Mouse (Mus musculus) mammary gland, adult 2 months (tissue): ENCODE measurements around the gene Gm45711. TPM values are rescaled to one million over a fixed set of nuclear protein-coding genes. Genes with fewer than 3 reads are reported as not detected.

Source experiments
- polyA plus RNA-seq: library from polyadenylated mRNA; depleted of rRNA; stranded (reverse); fragments of >200 nt; gene quantifications from 2 replicates; pipeline ENCODE4 v1.2.3, GENCODE M21; 2012; ENCODE audit warnings: low replicate concordance; rRNA removed

The Gm45711 gene
- not detected in 2 replicates for polyA plus RNA-seq

DNA sequence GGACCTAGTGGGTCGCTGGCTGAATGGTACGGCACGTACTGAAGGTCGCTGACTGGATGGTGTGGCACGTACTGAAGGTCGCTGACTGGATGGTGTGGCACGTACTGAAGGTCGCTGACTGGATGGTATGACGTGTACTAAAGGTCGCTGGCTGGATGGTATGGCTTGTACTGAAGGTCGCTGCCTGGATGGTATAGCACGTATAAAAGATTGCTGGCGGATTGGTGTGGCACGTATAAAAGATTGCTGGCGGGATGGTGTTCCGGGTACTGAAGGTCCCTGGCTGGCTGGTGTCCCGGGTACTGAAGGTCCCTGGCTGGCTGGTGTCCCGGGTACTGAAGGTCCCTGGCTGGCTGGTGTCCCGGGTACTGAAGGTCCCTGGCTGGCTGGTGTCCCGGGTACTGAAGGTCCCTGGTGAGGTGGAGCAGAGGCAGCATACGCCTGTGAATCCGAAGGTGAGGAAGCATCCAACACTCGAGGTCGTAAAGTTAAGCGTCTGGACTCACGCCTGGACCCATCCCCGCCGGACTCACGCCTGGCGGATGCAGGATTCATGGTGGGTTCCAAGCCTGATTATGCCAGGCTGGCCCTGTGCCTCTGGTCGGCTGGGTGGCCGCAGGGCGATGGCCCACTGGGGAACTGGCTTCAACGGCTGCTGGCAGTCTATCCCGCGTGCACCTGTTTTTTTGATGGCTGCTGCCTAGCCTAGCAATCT, at the start of gene Gm45711, which contains the start of gene Cmtm1:
Gene Gm45711, minus strand, starts transcription at position 641 of the 715 bp plus-strand sequence.
Gene Cmtm1, minus strand, starts transcription at position 705 of the 715 bp plus-strand sequence.

DNA sequence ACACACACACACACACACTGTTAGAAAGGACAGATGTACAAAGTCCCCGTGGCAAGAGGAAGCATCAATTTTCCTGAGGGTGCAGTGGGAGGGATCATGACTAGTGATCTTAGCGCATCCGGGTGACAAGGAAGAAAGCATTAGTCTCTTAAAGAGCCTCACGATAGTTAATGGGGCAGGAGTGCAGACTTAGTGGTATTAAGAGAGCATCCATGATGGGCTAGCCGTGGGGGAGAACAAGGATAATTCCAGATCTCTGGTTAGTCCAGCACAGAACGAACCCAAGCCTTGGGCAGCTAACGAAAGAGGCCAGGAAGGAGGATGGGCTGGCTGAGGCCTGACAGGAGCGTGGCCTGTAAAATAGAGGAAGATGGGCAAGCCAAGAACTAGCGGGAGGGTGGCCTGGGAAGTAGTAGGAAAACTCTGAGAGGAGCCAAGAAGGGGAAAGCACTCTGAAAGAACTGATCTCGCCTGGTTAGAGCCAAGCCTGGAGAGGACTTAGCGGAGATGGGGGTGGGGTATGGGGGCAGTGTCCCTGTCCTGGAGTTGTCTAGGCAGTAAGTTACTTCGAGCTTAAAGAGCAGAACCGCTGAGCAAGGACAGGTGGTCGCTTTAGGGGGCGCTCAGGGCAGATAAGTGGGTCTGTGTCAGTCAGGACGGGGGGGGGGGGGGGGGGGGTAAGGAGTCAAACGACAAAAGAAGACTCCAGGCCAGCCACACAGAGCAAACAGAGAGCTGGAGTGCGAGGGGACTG, 29.5 kb upstream of the Gm45711 start, which contains the start of gene Cmtm3:
Gene Cmtm3, plus strand, starts transcription at position 182 of the 754 bp plus-strand sequence.

DNA sequence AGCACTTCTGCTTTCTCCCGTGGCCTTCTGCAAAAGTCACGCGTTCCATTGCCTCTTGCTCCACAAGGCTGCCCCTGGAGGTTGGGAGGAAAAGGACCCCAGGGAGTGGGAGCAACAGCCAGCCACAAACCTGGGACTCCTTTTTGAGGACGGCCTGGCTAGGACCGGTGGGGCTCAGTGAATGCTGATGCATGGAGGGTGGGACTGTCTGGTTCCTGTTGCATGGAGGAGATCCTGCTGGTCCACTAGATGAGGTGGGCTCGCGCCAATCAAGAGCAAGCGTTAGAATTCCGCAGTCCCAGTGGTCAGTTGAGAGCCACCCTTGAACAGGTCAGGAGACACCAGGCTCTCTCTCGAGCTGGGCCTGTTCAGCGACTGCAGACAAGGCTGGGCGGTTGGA, 12.0 kb upstream of the Gm45711 start, which contains the start of gene Cmtm2b:
Gene Cmtm2b, plus strand, starts transcription at position 301 of the 400 bp plus-strand sequence.

DNA sequence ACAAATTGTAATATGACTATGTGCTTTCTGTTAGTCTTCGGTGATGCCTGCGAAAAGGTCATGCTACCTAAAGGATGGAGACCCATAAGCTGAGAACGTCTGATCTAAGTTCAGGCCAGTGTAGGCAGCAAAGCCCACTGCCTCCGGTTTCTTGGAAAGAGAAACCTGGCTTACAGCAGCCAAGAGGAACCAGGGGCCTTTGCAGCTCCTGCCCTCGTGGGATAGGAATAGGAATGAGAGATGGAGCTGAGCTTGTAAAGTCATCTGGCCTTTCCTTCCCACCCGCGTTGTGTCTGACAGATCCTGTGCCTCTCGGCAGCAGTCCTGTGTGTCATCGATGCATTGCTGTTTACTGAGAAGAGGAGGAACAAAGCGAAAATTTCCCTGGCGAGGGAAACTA, 11.4 kb upstream of the Gm45711 start, which contains the start of gene Gm11020:
Gene Gm11020, plus strand, starts transcription at position 301 of the 400 bp plus-strand sequence.

DNA sequence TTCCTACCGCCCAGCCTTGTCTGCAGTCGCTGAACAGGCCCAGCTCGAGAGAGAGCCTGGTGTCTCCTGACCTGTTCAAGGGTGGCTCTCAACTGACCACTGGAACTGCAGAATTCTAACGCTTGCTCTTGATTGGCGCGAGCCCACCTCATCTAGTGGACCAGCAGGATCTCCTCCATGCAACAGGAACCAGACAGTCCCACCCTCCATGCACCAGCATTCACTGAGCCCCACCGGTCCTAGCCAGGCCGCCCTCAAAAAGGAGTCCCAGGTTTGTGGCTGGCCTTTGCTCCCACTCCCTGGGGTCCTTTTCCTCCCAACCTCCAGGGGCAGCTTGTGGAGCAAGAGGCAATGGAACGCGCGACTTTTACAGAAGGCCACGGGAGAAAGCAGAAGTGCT, 16.8 kb downstream of the Gm45711 start, which contains the start of gene Cmtm2a:
Gene Cmtm2a, minus strand, starts transcription at position 101 of the 400 bp plus-strand sequence.

DNA sequence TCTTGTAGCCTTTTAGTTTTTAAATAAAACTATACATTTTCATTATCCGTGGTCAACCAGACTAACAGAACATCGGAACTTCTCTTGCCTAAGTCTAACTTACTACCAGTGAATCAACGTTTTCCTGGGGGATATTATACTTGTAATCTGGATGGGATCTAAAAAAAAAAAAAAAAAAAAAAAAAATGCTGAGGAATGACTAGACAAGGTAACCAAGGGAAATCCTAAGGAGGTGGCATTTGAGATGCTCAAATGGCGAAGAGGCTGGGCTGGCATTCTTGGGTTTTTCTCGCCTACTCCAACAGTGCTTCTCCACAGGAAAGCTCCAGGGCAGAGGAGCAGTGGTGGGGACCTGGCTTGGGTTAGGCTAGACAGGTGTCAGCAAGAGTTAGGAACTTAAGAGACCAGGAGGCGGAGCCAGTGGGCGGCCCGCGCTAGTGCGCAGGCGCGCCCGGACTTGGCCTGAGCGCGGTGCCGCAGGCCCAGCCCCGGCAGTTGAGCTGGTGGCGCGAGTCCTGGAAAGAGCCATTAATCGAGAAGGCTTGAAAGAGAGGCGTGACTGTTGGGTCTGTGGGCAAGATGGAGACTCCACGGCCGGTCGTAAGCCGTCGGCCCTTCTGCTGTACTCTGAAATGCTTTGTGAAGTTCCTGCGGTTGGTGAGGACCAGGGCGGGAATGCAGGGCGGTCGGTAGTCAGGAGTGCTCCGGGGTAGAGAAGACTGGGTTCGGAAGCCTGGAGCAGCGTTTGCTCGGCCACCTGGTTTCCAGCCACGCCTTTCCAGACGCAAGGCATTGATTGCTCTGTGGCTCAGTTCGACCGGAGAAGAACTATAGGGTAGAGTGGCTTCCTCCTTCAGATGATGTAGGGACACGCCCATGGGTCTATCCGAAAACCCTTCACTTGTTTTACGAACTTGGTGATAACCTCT, 59.2 kb downstream of the Gm45711 start, which contains the start of gene Cklf:
Gene Cklf, plus strand, starts transcription at position 423 of the 929 bp plus-strand sequence.

DNA sequence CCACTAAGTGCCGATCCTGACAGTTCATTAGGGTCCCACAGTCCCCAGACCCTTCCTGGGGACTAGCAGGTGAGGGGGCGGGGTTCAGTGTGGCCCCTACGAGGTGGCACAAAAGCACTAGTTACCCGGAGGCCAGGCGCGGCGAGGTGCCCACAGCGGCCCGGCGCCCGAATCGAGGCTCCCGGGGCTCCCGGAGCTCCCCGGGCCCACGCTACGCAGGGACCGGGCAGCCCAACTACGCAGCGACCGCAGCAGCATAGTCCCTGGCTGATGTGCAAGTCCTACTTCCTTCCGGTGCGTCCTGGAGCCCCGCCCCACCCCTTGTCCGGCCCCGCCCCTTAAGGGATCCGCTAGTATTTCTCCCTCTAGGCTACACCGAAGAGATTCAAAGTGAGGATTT, 61.6 kb downstream of the Gm45711 start, which contains the start of gene Tk2:
Gene Tk2, minus strand, starts transcription at position 283 of the 400 bp plus-strand sequence.

Other genes starting within 250 kb of the Gm45711 start
- 99.8 and 107 TPM in 2 replicates for gene Cdh5, start 208.5 kb downstream of the Gm45711 start, polyA plus RNA-seq
- gene Bean1, start 139.6 kb downstream of the Gm45711 start, polyA plus RNA-seq = 1.7 and 1.8 TPM in 2 replicates
- 32.8 and 33.2 TPM in 2 replicates for gene Tk2, start 61.5 kb downstream of the Gm45711 start, polyA plus RNA-seq
- 6.5 and 12.9 TPM in 2 replicates for gene Cklf, start 59.2 kb downstream of the Gm45711 start, polyA plus RNA-seq
- not detected in 2 replicates for gene Cmtm2a, start 16.9 kb downstream of the Gm45711 start, polyA plus RNA-seq
- not detected in 2 replicates for gene Cmtm1, start 64 bp upstream of the Gm45711 start, polyA plus RNA-seq
- gene Gm11020, start 11.5 kb upstream of the Gm45711 start, polyA plus RNA-seq = not detected in 2 replicates
- gene Cmtm2b, start 12.1 kb upstream of the Gm45711 start, polyA plus RNA-seq = 0.23 TPM in 1 of 2 replicates, not detected in the other
- 187 and 269 TPM in 2 replicates for gene Cmtm3, start 29.3 kb upstream of the Gm45711 start, polyA plus RNA-seq
- gene Cmtm4, start 85.7 kb upstream of the Gm45711 start, polyA plus RNA-seq = 8.6 and 12.2 TPM in 2 replicates
- 8.6 and 20.6 TPM in 2 replicates for gene Dync1li2, start 133.0 kb upstream of the Gm45711 start, polyA plus RNA-seq
- gene Terb1, start 199.8 kb upstream of the Gm45711 start, polyA plus RNA-seq = 0.09 and 0.16 TPM in 2 replicates
- gene Nae1, start 224.6 kb upstream of the Gm45711 start, polyA plus RNA-seq = 5.0 and 16.3 TPM in 2 replicates
- 5.7 and 6.5 TPM in 2 replicates for gene Car7, start 224.6 kb upstream of the Gm45711 start, polyA plus RNA-seq